13 mouse cellular contexts compared by ENCODE assay signal in genomic region chr4:135547551-135547950, GRCm38 (mm10). TPM values are rescaled to one million over a fixed set of nuclear protein-coding genes. Genes with fewer than 3 reads are reported as not detected.
A peak's percentile ranks its signal among the peaks of the same experiment; 100 is the strongest.
DNase-seq lines count a peak whose midpoint lies in the region; TF ChIP-seq lines count a peak whose summit lies in the region.
"Had no signal": no experiment of that assay in that cellular context is flagged by ENCODE, and none has a peak within 500 bp of the region (broad histone marks: within the 10 kb centered on the region; RNA-seq: fewer than 3 reads in every experiment).

No protein-coding gene starts in this region.

- peaks cover 46% of the 10 kb centered on the region for H3K27me3 ChIP-seq in heart, embryonic 10.5 days (ENCODE audit: insufficient read depth, poor library complexity, severe bottlenecking)
- H3K27me3 ChIP-seq in E14TG2a.4 (ENCODE audit: insufficient read depth, low read length) = no peaks in the 10 kb centered on the region
- H3K27me3 ChIP-seq in kidney, adult 2 months (replicated peaks; ENCODE audit: control insufficient read depth, insufficient read depth, low read length) = no peaks in the 10 kb centered on the region

- no peak for DNase-seq in heart, embryonic 10.5 days (ENCODE audit: low spot score)
- no peak for DNase-seq in heart, adult 18-20 months
- DNase-seq in kidney, adult 2 months = peak; percentile 33
- DNase-seq in lung, adult 2 months = peak; percentile 39
- DNase-seq in ovary, postnatal 14 days (ENCODE audit: low spot score) = no peak
- DNase-seq in left cerebral cortex, postnatal 4 days = no peak
- DNase-seq in thymus, postnatal 14 days = no peak
- DNase-seq: B cell, adult 2 months; cerebellum, adult 11 months had no signal

- H3K4me3 ChIP-seq in heart, embryonic 10.5 days = no peak overlapping the region; the same call in 1 of the 2 replicates
- peak overlapping the region; percentile 69 for H3K4me3 ChIP-seq in E14TG2a.4 (replicated peaks; ENCODE audit: low read length)
- no peak overlapping the region for H3K4me3 ChIP-seq in kidney, adult 2 months (ENCODE audit: insufficient read depth, low read depth, low read length)
- H3K4me3 ChIP-seq in lung, adult 2 months (replicated peaks; ENCODE audit: extremely low read depth, low read depth, low read length) = no peak overlapping the region
- H3K4me3 ChIP-seq: erythroblast, embryonic 14.5 days; megakaryocyte, embryonic 14.5 days had no signal

- intact Hi-C loops in left cerebral cortex, postnatal 4 days (cut with DNase I) = no loop called here

- no peak for TF ChIP-seq CTCF in E14TG2a.4 (conservative IDR thresholded peaks at IDR 0.05; ENCODE audit: low read length)
- no peak for TF ChIP-seq CTCF in kidney, adult 2 months (conservative IDR thresholded peaks at IDR 0.05; ENCODE audit: insufficient read depth, insufficient read length, low read depth, low read length)
- TF ChIP-seq CTCF in lung, adult 2 months (IDR thresholded peaks at IDR 0.05; ENCODE audit: insufficient read depth, low read length) = no peak

- TF ChIP-seq POLR2A in kidney, adult 2 months (IDR thresholded peaks at IDR 0.05; ENCODE audit: low read depth, low read length) = no peak
- TF ChIP-seq POLR2A in lung, adult 2 months (IDR thresholded peaks at IDR 0.05; ENCODE audit: borderline replicate concordance, extremely low read depth, low read depth, low read length) = no peak

- peaks cover 87% of the 10 kb centered on the region for H3K4me1 ChIP-seq in heart, embryonic 10.5 days
- peaks cover 98% of the 10 kb centered on the region for H3K4me1 ChIP-seq in E14TG2a.4 (replicated peaks; ENCODE audit: low read depth, low read length)
- 0 out of 2 replicates have a peak, but pooled peaks cover 4% of the 10 kb centered on the region for H3K4me1 ChIP-seq in kidney, adult 2 months (ENCODE audit: control insufficient read depth, insufficient read depth, low read length)
- 0 out of 2 replicates have a peak, but pooled peaks cover 6% of the 10 kb centered on the region for H3K4me1 ChIP-seq in lung, adult 2 months (ENCODE audit: control insufficient read depth, insufficient read depth, low read length)

- H3K36me3 ChIP-seq in heart, embryonic 10.5 days = peaks cover 2% of the 10 kb centered on the region
- peaks cover 60% of the 10 kb centered on the region for H3K36me3 ChIP-seq in E14TG2a.4 (ENCODE audit: insufficient read depth, low read length)
- H3K36me3 ChIP-seq in kidney, adult 2 months (ENCODE audit: control insufficient read depth, insufficient read depth, low read length) = no peaks in the 10 kb centered on the region

- peak overlapping the region; percentile 74 for H3K27ac ChIP-seq in heart, embryonic 10.5 days
- H3K27ac ChIP-seq in kidney, adult 2 months (ENCODE audit: insufficient read depth, low read depth, low read length) = no peak overlapping the region

- no peaks in the 10 kb centered on the region for H3K9me3 ChIP-seq in heart, embryonic 10.5 days
- no peaks in the 10 kb centered on the region for H3K9me3 ChIP-seq in E14TG2a.4 (ENCODE audit: low read length)
- H3K9me3 ChIP-seq: megakaryocyte, embryonic 14.5 days had no signal

- WGBS in heart, embryonic 10.5 days = 59% methylated on average over 14 of the region's 14 CpGs
- WGBS in kidney, adult 2 months = 45% methylated on average over 14 of the region's 14 CpGs
- 28% methylated on average over 14 of the region's 14 CpGs for WGBS in lung, adult 2 months

RNA-seq across cellular contexts. Expression of gene Grhl3, which starts 25.9 kb away (rescaled TPM):
- 4.3 and 14.1 TPM in 2 replicates for polyA plus RNA-seq in heart, embryonic 10.5 days (2016; fragmentation: Nextera tagmentation; extraction: Ambion mirVana)
- not detected for total RNA-seq in heart, adult 18-20 months (2021)
- polyA plus RNA-seq in kidney, adult 2 months (2012; rRNA removed) = 0.28 and 0.49 TPM in 2 replicates
- polyA plus RNA-seq in lung, adult 2 months (2012; rRNA removed) = 0.11 and 6.3 TPM in 2 replicates
- total RNA-seq in left cerebral cortex, postnatal 4 days (2021) = under 1 TPM; 0.32 to 0.34 TPM
- total RNA-seq: hematopoietic stem cell, adult 5-6 weeks had no signal
- polyA plus RNA-seq: erythroblast, embryonic 14.5 days had no signal

RNA-seq across cellular contexts. Expression of gene Nipal3, which starts 52.7 kb away (rescaled TPM):
- polyA plus RNA-seq in heart, embryonic 10.5 days (2016; fragmentation: Nextera tagmentation; extraction: Ambion mirVana) = 2.0 and 3.1 TPM in 2 replicates
- 10 to 100 TPM; 35.0 to 37.0 TPM for total RNA-seq in heart, adult 18-20 months (2021)
- polyA plus RNA-seq in kidney, adult 2 months (2012; rRNA removed) = 31.0 and 38.8 TPM in 2 replicates
- polyA plus RNA-seq in lung, adult 2 months (2012; rRNA removed) = 58.2 and 84.6 TPM in 2 replicates
- total RNA-seq in left cerebral cortex, postnatal 4 days (2021) = 10 to 100 TPM; 35.4 to 44.1 TPM

RNA-seq across cellular contexts. Expression of gene Stpg1, which starts 53.0 kb away (rescaled TPM):
- 0.11 and 0.23 TPM in 2 replicates for polyA plus RNA-seq in heart, embryonic 10.5 days (2016; fragmentation: Nextera tagmentation; extraction: Ambion mirVana)
- 1 to 10 TPM in 1 of 2 experiments, not detected in 1; 1.0 TPM for total RNA-seq in heart, adult 18-20 months (2021)
- 0.24 and 0.41 TPM in 2 replicates for polyA plus RNA-seq in kidney, adult 2 months (2012; rRNA removed)
- 1.3 and 1.4 TPM in 2 replicates for polyA plus RNA-seq in lung, adult 2 months (2012; rRNA removed)
- total RNA-seq in left cerebral cortex, postnatal 4 days (2021) = under 1 TPM; 0.16 to 0.24 TPM
- total RNA-seq: hematopoietic stem cell, adult 5-6 weeks had no signal

Comparison
In these comparisons a context has a peak if more than half of its experiments do, and no peak if none do; other contexts are left out.
1. DNase-seq: peak in kidney, adult 2 months (single experiment) and lung, adult 2 months (single experiment); none in heart, embryonic 10.5 days (single experiment), heart, adult 18-20 months (0 of 2), ovary, postnatal 14 days (single experiment), left cerebral cortex, postnatal 4 days (single experiment) and thymus, postnatal 14 days (single experiment).